Mouse (Mus musculus): ENCODE results near the gene Fgf13.

DNA sequence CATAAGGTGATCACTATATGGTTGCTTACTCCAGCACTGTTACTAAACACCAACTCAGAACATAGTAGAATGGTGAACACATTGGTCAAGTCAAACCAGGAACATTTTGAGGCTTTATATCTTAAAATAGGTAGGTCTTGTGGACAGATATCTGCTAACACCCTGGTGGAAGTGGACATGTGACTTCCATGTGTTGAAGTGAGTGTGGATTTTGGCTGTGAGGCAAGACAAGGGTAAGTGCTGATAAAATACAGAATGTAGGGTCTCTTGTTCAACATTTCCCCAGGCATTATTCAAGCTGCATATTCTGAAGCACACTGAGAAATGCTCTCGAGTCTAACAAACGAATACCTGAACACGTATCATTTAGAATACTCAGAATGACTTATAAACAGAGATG, 324.7 kb downstream of the Fgf13 start:
- TF ChIP-seq POLR2A (IDR thresholded peaks at IDR 0.05; ENCODE audit: control insufficient read depth, low read depth, low read length) (no peak), CTCF (IDR thresholded peaks at IDR 0.05; ENCODE audit: control insufficient read depth, insufficient read depth, insufficient replicate concordance, low read depth, low read length) (no peak)
